Mouse (Mus musculus) liver, embryonic 11.5 days (tissue): ENCODE results near the gene Lrrc74b. TPM values are rescaled to one million over a fixed set of nuclear protein-coding genes. Genes with fewer than 3 reads are reported as not detected.

ENCODE experiments used
- ATAC-seq: fragments of 200-750 bp; cut with Nextera tagmentation; replicated peaks from 2 replicates; pipeline ENCODE4 v1.8.0; 2017; ENCODE audit warnings: moderate number of reproducible peaks, mild to moderate bottlenecking, moderate TSS enrichment, moderate library complexity; ENCODE audit not compliant: low FRiP score
- DNase-seq: peaks from one replicate; pipeline ENCODE4 v3.0.0-alpha.2; 2017; ENCODE audit warnings: low spot score
- H3K27ac ChIP-seq: fragments of 300-500 bp; sonication (generic); 2 replicates; pipeline ENCODE4 v1.5.1; 2014; ENCODE audit warnings: mild to moderate bottlenecking, low read depth, low read length, control low read depth
- H3K27me3 ChIP-seq: fragments of 300-500 bp; sonication (generic); replicated peaks from 2 replicates; pipeline ENCODE4 v1.6.1; 2014; ENCODE audit warnings: low read length, mixed read lengths; ENCODE audit not compliant: control insufficient read depth, insufficient read depth
- H3K36me3 ChIP-seq: fragments of 300-500 bp; sonication (generic); 2 replicates; pipeline ENCODE4 v1.6.1; 2014; ENCODE audit warnings: mild to moderate bottlenecking, low read length, moderate library complexity, mixed read lengths; ENCODE audit not compliant: control insufficient read depth, insufficient read depth
- H3K4me1 ChIP-seq: fragments of 300-500 bp; sonication (generic); replicated peaks from 2 replicates; pipeline ENCODE4 v1.6.1; 2014; ENCODE audit warnings: low read length, mixed read lengths; ENCODE audit not compliant: control insufficient read depth, insufficient read depth
- H3K4me2 ChIP-seq: fragments of 300-500 bp; sonication (generic); 2 replicates; pipeline ENCODE4 v1.6.1; 2014; ENCODE audit warnings: mild to moderate bottlenecking, control low read depth, moderate library complexity
- H3K4me3 ChIP-seq: fragments of 300-500 bp; sonication (generic); 2 replicates; pipeline ENCODE4 v1.5.1; 2014; ENCODE audit warnings: low read depth, low read length, control low read depth
- H3K9ac ChIP-seq: fragments of 300-500 bp; sonication (generic); 2 replicates; pipeline ENCODE4 v1.6.1; 2014; ENCODE audit warnings: low read depth, low read length, control low read depth
- H3K9me3 ChIP-seq: fragments of 300-500 bp; sonication (generic); 2 replicates; pipeline ENCODE4 v1.6.1; 2016; ENCODE audit warnings: low read length, inconsistent platforms, mixed read lengths; ENCODE audit not compliant: control insufficient read depth
- WGBS: fragments of 180-500 bp; shearing (Covaris S2); extraction: QIAGEN DNeasy Blood & Tissue Kit; methylation state at CpG from one replicate; pipeline ENCODE4 v1.1.7; 2014; 5-methylcytosine and 5-hydroxymethylcytosine counted together
- polyA plus RNA-seq: library from polyadenylated mRNA; unstranded; fragments of >200 nt; fragmentation: Nextera tagmentation; extraction: Ambion mirVana; gene quantifications from 2 replicates; pipeline ENCODE4 v1.2.1, GENCODE M21; 2014

Gene Lrrc74b
- polyA plus RNA-seq, 1 experiment from 2014 or later, result not detected

DNA sequence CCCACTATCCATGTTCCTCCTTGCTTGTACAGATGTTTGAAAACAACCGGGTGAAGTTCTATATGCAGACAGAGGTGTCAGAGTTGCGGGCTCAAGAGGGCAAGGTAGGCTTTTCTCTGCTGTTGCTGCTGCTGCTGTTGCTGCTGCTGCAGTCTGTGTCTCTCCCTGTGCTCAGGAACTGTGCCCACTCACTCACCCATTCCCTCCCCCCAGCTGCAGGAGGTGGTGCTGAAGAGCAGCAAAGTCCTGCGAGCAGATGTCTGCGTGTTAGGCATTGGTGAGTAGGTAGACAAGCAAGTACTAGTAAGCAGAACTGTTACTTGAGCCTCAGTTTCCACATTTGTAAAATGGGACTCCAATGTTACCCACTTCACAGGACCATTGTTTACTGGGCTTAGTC is 58.4 kb downstream of the Lrrc74b start:
- H3K4me2 ChIP-seq, result no peak overlapping the region
- no peaks in the 10 kb centered on the region for H3K4me1 ChIP-seq
- no peak overlapping the region for H3K4me3 ChIP-seq
- H3K36me3 ChIP-seq, result no peaks in the 10 kb centered on the region
- H3K27ac ChIP-seq, result no peak overlapping the region
- H3K27me3 ChIP-seq, result no peaks in the 10 kb centered on the region
- no peaks in the 10 kb centered on the region for H3K9me3 ChIP-seq
- no peak overlapping the region for H3K9ac ChIP-seq
- 73% methylated on average over 4 of the region's 4 CpGs for WGBS
- DNase-seq, result no peak
- no peak for ATAC-seq

- Histone ChIP-seq H3K4me2 (no peak overlapping the region), H3K4me3 (no peak overlapping the region), H3K27me3 (no peaks in the 10 kb centered on the region), H3K9ac (no peak overlapping the region), H3K4me1 (no peaks in the 10 kb centered on the region), H3K36me3 (no peaks in the 10 kb centered on the region), H3K9me3 (no peaks in the 10 kb centered on the region), H3K27ac (no peak overlapping the region)
- no peak for DNase-seq
- 48% methylated on average over 10 of the region's 10 CpGs for WGBS
- no peak for ATAC-seq
Measured at GRCm38 (mm10) chr16:17499249-17499883, 61.7 kb downstream of the Lrrc74b start.

DNA sequence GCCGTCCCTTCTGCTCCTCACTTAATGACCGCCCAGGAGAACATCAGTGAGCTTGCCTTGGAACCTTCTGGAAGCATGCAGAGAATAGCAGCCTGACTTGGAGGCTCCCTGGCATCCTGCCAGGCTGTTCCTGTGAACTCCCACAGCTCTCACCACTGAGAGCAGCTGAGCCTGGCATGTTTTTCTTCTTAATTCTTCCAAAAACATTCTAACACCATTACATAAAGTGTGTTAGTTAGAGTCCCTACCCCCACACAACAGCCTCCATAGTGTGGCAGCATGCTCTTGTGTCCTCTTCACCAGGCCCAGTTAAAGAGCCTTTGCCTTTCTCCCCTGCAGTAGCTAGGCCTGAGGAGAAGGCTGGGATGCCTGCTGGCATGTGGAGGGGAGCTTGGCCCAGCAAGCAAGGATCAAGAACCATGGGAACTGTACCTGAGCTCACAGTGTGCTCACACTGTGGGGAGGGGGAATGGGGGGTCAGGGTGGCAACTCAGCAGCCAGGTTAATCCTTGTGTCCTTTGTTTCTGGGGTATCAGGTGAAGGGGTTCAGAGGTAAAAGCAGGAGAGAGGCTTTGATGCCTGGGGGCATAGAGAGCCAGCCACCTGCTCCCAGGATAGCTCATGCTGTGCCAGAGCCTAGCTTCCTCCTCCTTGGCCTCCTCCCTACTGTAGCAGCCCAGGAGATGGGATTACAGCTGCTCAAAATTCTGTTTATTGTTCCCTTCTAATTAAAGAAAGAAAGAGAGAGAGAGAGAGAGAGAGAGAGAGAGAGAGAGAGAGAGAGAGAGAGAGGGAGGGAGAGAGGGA is 64.3 kb downstream of the Lrrc74b start:
- no peak for ATAC-seq

More for the DNA sequence above, 64.3 kb downstream of the Lrrc74b start:
- H3K4me3 ChIP-seq, result no peak overlapping the region
- H3K4me1 ChIP-seq, result no peaks in the 10 kb centered on the region
- no peaks in the 10 kb centered on the region for H3K27me3 ChIP-seq
- WGBS, result 61% methylated on average over 2 of the region's 2 CpGs
- DNase-seq, result no peak
- H3K4me2 ChIP-seq, result no peak overlapping the region
- H3K9ac ChIP-seq, result no peak overlapping the region
- H3K36me3 ChIP-seq, result no peaks in the 10 kb centered on the region
- H3K27ac ChIP-seq, result no peak overlapping the region
- no peaks in the 10 kb centered on the region for H3K9me3 ChIP-seq

Other genes starting within 250 kb of the Lrrc74b start
- 110 and 128 TPM in 2 replicates for gene Serpind1, start 229.9 kb downstream of the Lrrc74b start, polyA plus RNA-seq
- 7.2 and 8.7 TPM in 2 replicates for gene Snap29, start 155.3 kb downstream of the Lrrc74b start, polyA plus RNA-seq
- gene Pi4ka, start 154.9 kb downstream of the Lrrc74b start, polyA plus RNA-seq, result 29.7 and 30.4 TPM in 2 replicates
- 45.6 and 46.2 TPM in 2 replicates for gene Crkl, start 109.3 kb downstream of the Lrrc74b start, polyA plus RNA-seq
- gene Aifm3, start 71.6 kb downstream of the Lrrc74b start, polyA plus RNA-seq, result 0.84 and 1.1 TPM in 2 replicates
- 50.2 and 54.8 TPM in 2 replicates for gene Lztr1, start 52.6 kb downstream of the Lrrc74b start, polyA plus RNA-seq
- 45.1 and 46.5 TPM in 2 replicates for gene Thap7, start 30.1 kb downstream of the Lrrc74b start, polyA plus RNA-seq
- 0.06 and 0.07 TPM in 2 replicates for gene P2rx6, start 638 bp upstream of the Lrrc74b start, polyA plus RNA-seq
- 2.0 and 2.1 TPM in 2 replicates for gene Slc7a4, start 22.0 kb upstream of the Lrrc74b start, polyA plus RNA-seq
- gene Smpd4, start 58.1 kb upstream of the Lrrc74b start, polyA plus RNA-seq, result 53.4 and 60.5 TPM in 2 replicates
- 3.9 and 4.5 TPM in 2 replicates for gene Ccdc74a, start 85.2 kb upstream of the Lrrc74b start, polyA plus RNA-seq
- gene Med15, start 171.6 kb upstream of the Lrrc74b start, polyA plus RNA-seq, result 44.8 and 46.7 TPM in 2 replicates
- 47.5 and 49.3 TPM in 2 replicates for gene Klhl22, start 198.4 kb upstream of the Lrrc74b start, polyA plus RNA-seq
- gene Scarf2, start 236.0 kb upstream of the Lrrc74b start, polyA plus RNA-seq, result 5.8 and 6.9 TPM in 2 replicates